Mouse (Mus musculus): ENCODE measurements around the gene Zfp740. TPM values are rescaled to one million over a fixed set of nuclear protein-coding genes. Genes with fewer than 3 reads are reported as not detected.

Zfp740 gene
- total RNA-seq, 2 experiments from 2014 or later: 27.6 to 30.5 TPM

GRCm38 (mm10) chr15:102263037-102263436 lies 60.0 kb downstream of the Zfp740 start:
- intact Hi-C loops (cut with DNase I; ENCODE audit: low total_unique reads): no loop called here
- DNase-seq: no peak

Other genes starting within 250 kb of the Zfp740 start
- gene Krt78, start 249.0 kb upstream of the Zfp740 start, total RNA-seq (2021): not detected
- under 1 TPM; 0.49 to 0.92 TPM for gene Krt8, start 198.8 kb upstream of the Zfp740 start, total RNA-seq (2021)
- gene Krt18, start 175.1 kb upstream of the Zfp740 start, total RNA-seq (2021): 1 to 10 TPM in 1 of 2 experiments, under 1 TPM in 1; 0.42 to 1.6 TPM
- gene Eif4b, start 129.5 kb upstream of the Zfp740 start, total RNA-seq (2021): 100 to 1,000 TPM; 130 to 139 TPM
- gene Tns2, start 102.8 kb upstream of the Zfp740 start, total RNA-seq (2021): 10 to 100 TPM; 29.8 to 45.6 TPM
- gene Spryd3, start 67.0 kb upstream of the Zfp740 start, total RNA-seq (2021): 10 to 100 TPM; 10.0 to 12.0 TPM
- gene Igfbp6, start 58.9 kb upstream of the Zfp740 start, total RNA-seq (2021): 10 to 100 TPM; 65.6 to 80.6 TPM
- under 1 TPM in 1 of 2 experiments, not detected in 1; 0.13 TPM for gene Soat2, start 52.7 kb upstream of the Zfp740 start, total RNA-seq (2021)
- gene Csad, start 1.5 kb downstream of the Zfp740 start, total RNA-seq (2021): 10 to 100 TPM; 14.1 to 15.6 TPM
- 1 to 10 TPM; 1.0 to 1.1 TPM for gene Itgb7, start 28.7 kb downstream of the Zfp740 start, total RNA-seq (2021)
- gene Rarg, start 54.3 kb downstream of the Zfp740 start, total RNA-seq (2021): 10 to 100 TPM; 12.9 to 13.2 TPM
- gene Gm9918, start 67.3 kb downstream of the Zfp740 start, total RNA-seq (2021): not detected
- 10 to 100 TPM; 14.5 to 14.9 TPM for gene Mfsd5, start 76.2 kb downstream of the Zfp740 start, total RNA-seq (2021)
- gene Espl1, start 93.0 kb downstream of the Zfp740 start, total RNA-seq (2021): 1 to 10 TPM; 1.1 to 4.1 TPM
- gene Pfdn5, start 122.9 kb downstream of the Zfp740 start, total RNA-seq (2021): 100 to 1,000 TPM; 212 to 228 TPM
- gene Myg1, start 128.5 kb downstream of the Zfp740 start, total RNA-seq (2021): 10 to 100 TPM; 17.6 to 19.0 TPM
- gene Aaas, start 147.5 kb downstream of the Zfp740 start, total RNA-seq (2021): 1 to 10 TPM; 7.2 to 8.4 TPM
- under 1 TPM; 0.11 to 0.14 TPM for gene Sp7, start 163.9 kb downstream of the Zfp740 start, total RNA-seq (2021)
- 10 to 100 TPM; 27.5 to 31.2 TPM for gene Sp1, start 202.9 kb downstream of the Zfp740 start, total RNA-seq (2021)
- gene Amhr2, start 242.1 kb downstream of the Zfp740 start, total RNA-seq (2021): 1 to 10 TPM; 4.5 to 5.0 TPM